ENCODE assay signal across 8 mouse cellular contexts in the genomic region with DNA sequence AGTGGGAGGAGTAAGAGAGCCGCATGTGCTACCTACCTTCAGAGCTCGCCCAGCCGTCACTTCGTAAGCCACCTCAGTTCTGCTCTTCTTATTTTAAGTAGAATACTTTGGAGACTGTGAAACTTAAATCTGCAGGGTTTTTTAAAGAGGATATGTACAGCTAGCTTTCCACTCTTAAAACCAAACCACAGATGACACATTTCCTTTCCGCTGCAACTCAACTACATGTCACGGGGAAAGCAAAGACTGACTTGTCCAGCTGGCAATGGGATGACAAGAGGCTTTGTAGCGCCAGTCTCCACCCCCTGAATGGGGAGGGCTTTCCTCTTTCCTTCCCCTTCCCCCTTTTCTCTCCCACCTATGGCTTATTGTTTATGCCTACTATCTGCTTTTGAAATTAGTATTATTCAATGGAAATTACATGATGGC. TPM values are rescaled to one million over a fixed set of nuclear protein-coding genes. Genes with fewer than 3 reads are reported as not detected.
DNase-seq lines count a peak whose midpoint lies in the region; ATAC-seq lines count a peak whose summit lies in the region.

Gene Evi2, minus strand, starts transcription at position 257 of the 429 bp plus-strand sequence.
Gene Evi2a, minus strand, starts transcription at position 277 of the 429 bp plus-strand sequence.

- H3K4me3 ChIP-seq in heart, embryonic 10.5 days, result no peak within 1 kb of the TSS
- no peak within 1 kb of the TSS for H3K4me3 ChIP-seq in forebrain, embryonic 14.5 days (ENCODE audit: low read depth, low read length)

- 86% methylated on average over 7 of the region's 7 CpGs for WGBS in heart, embryonic 10.5 days
- WGBS in forebrain, embryonic 14.5 days, result 84% methylated on average over 7 of the region's 7 CpGs

- no peak within 1 kb of the TSS for H3K27ac ChIP-seq in heart, embryonic 10.5 days
- H3K27ac ChIP-seq in forebrain, embryonic 14.5 days (ENCODE audit: low read depth, low read length), result no peak within 1 kb of the TSS

- H3K4me1 ChIP-seq in heart, embryonic 10.5 days, result peaks cover 20% of the 10 kb centered on the region
- H3K4me1 ChIP-seq in forebrain, embryonic 14.5 days (ENCODE audit: control insufficient read depth, insufficient read depth, low read length), result no peaks in the 10 kb centered on the region

- peak; percentile 81 for ATAC-seq in activated CD4-positive, CD25-positive, alpha-beta regulatory T cell, adult 4 months
- ATAC-seq in inflammation-experienced regulatory T-cells, adult 6 months, result peak; percentile 83
- ATAC-seq in forebrain, embryonic 14.5 days, result no peak

- no peak within 1 kb of the TSS for H3K9ac ChIP-seq in forebrain, embryonic 14.5 days (ENCODE audit: low read length)

- peaks cover 16% of the 10 kb centered on the region; the same call in 1 of the 2 replicates for H3K36me3 ChIP-seq in heart, embryonic 10.5 days
- H3K36me3 ChIP-seq in forebrain, embryonic 14.5 days (ENCODE audit: control insufficient read depth, insufficient read depth, low read length), result peaks cover 11% of the 10 kb centered on the region

- H3K9me3 ChIP-seq in heart, embryonic 10.5 days, result no peaks in the 10 kb centered on the region
- no peaks in the 10 kb centered on the region for H3K9me3 ChIP-seq in forebrain, embryonic 14.5 days (replicated peaks; ENCODE audit: control insufficient read depth, low read length)

- peak; percentile 53 to 74 for DNase-seq in heart, adult 18-20 months
- no peak for DNase-seq in heart, embryonic 10.5 days (ENCODE audit: low spot score)
- DNase-seq in monocyte, adult 2 months (ENCODE audit: low read depth in 1 of 2, low spot score in 2 of 2), result peak; percentile 53 to 65
- DNase-seq in forebrain, embryonic 14.5 days (ENCODE audit: low spot score), result no peak
- DNase-seq in cerebellum, adult 9-11 months, result no peak
- no peak for DNase-seq in right cerebral cortex, postnatal 10 days (ENCODE audit: low spot score in 2 of 2)

- no peaks in the 10 kb centered on the region for H3K27me3 ChIP-seq in heart, embryonic 10.5 days (ENCODE audit: insufficient read depth, poor library complexity, severe bottlenecking)
- H3K27me3 ChIP-seq in forebrain, embryonic 14.5 days (replicated peaks; ENCODE audit: control insufficient read depth, insufficient read depth, low read length), result no peaks in the 10 kb centered on the region

- H3K4me2 ChIP-seq in forebrain, embryonic 14.5 days (ENCODE audit: low read length), result no peak within 1 kb of the TSS

RNA-seq across cellular contexts. Expression of gene Evi2, which starts in this region (rescaled TPM):
- not detected for total RNA-seq in heart, adult 18-20 months (2021)
- 0.71 and 1.3 TPM in 2 replicates for polyA plus RNA-seq in heart, embryonic 10.5 days (2016; fragmentation: Nextera tagmentation; extraction: Ambion mirVana)
- polyA plus RNA-seq in activated CD4-positive, CD25-positive, alpha-beta regulatory T cell, adult 4 months (2017; shearing (Covaris generic)), result 1 to 10 TPM; 6.2 to 8.4 TPM
- polyA plus RNA-seq in inflammation-experienced regulatory T-cells, adult 6 months (2017; shearing (Covaris generic)), result 1 to 10 TPM; 7.2 to 8.4 (median 7.2) TPM
- polyA plus RNA-seq in forebrain, embryonic 14.5 days (2014; fragmentation: Nextera tagmentation; extraction: Ambion mirVana), result 0.24 and 0.48 TPM in 2 replicates

RNA-seq across cellular contexts. Expression of gene Evi2a, which starts in this region (rescaled TPM):
- 1 to 10 TPM; 1.5 to 1.6 TPM for total RNA-seq in heart, adult 18-20 months (2021)
- polyA plus RNA-seq in heart, embryonic 10.5 days (2016; fragmentation: Nextera tagmentation; extraction: Ambion mirVana), result 1.1 and 1.4 TPM in 2 replicates
- 10 to 100 TPM; 71.2 to 72.0 TPM for polyA plus RNA-seq in activated CD4-positive, CD25-positive, alpha-beta regulatory T cell, adult 4 months (2017; shearing (Covaris generic))
- 10 to 100 TPM; 63.8 to 92.4 (median 76.7) TPM for polyA plus RNA-seq in inflammation-experienced regulatory T-cells, adult 6 months (2017; shearing (Covaris generic))
- 1.9 and 2.8 TPM in 2 replicates for polyA plus RNA-seq in forebrain, embryonic 14.5 days (2014; fragmentation: Nextera tagmentation; extraction: Ambion mirVana)

Comparison
In these comparisons a context has a peak if more than half of its experiments do, and no peak if none do; other contexts are left out.
1. RNA of gene Evi2a (polyA plus RNA-seq): 63.8 to 92.4 TPM in inflammation-experienced regulatory T-cells, adult 6 months and 71.2 to 72.0 TPM in activated CD4-positive, CD25-positive, alpha-beta regulatory T cell, adult 4 months; 1.9 to 2.8 TPM in forebrain, embryonic 14.5 days and 1.1 to 1.4 TPM in heart, embryonic 10.5 days; every median in the first group is over 10 times any median in the second.
2. DNase-seq: peak in heart, adult 18-20 months (2 of 2) and monocyte, adult 2 months (2 of 2); none in heart, embryonic 10.5 days (single experiment), forebrain, embryonic 14.5 days (single experiment), cerebellum, adult 9-11 months (single experiment) and right cerebral cortex, postnatal 10 days (0 of 2).